Mouse (Mus musculus): ENCODE data around the gene Apom. TPM values are rescaled to one million over a fixed set of nuclear protein-coding genes. Genes with fewer than 3 reads are reported as not detected.

Gene Apom
- polyA plus RNA-seq, 1 experiment from 2014 or later = 853 TPM

GRCm38 (mm10) chr17:35106522-35106921 lies 25.3 kb downstream of the Apom start:
- no peak overlapping the region for H3K4me3 ChIP-seq (replicated peaks)
- peaks cover 20% of the 10 kb centered on the region for H3K36me3 ChIP-seq (replicated peaks)
- no peak overlapping the region for H3K4me2 ChIP-seq
- WGBS (ENCODE audit: insufficient replicate concordance) = 56% methylated on average over 3 of the region's 3 CpGs
- H3K9ac ChIP-seq = no peak overlapping the region
- ATAC-seq (ENCODE audit: insufficient read depth) = no peak
- H3K27me3 ChIP-seq = 0 out of 2 replicates have a peak, but pooled peaks cover 4% of the 10 kb centered on the region
- no peaks in the 10 kb centered on the region for H3K9me3 ChIP-seq (replicated peaks)
- no peak overlapping the region for H3K27ac ChIP-seq (replicated peaks)
- peaks cover 47% of the 10 kb centered on the region for H3K4me1 ChIP-seq (replicated peaks)

- no peak for ATAC-seq (ENCODE audit: insufficient read depth)
- H3K9me3 ChIP-seq (replicated peaks) = no peaks in the 10 kb centered on the region
- H3K9ac ChIP-seq = peak overlapping the region; percentile 2; the same call in 1 of the 2 replicates
- 0 out of 2 replicates have a peak, but pooled peaks cover 3% of the 10 kb centered on the region for H3K27me3 ChIP-seq
- H3K4me3 ChIP-seq (replicated peaks) = no peak overlapping the region
- H3K36me3 ChIP-seq (replicated peaks) = peaks cover 26% of the 10 kb centered on the region
- peaks cover 47% of the 10 kb centered on the region for H3K4me1 ChIP-seq (replicated peaks)
- H3K27ac ChIP-seq (replicated peaks) = peak overlapping the region; percentile 87
- peak overlapping the region; percentile 9; the same call in 1 of the 2 replicates for H3K4me2 ChIP-seq
- WGBS (ENCODE audit: insufficient replicate concordance) = 23% methylated on average over 13 of the region's 13 CpGs
Measured at GRCm38 (mm10) chr17:35105740-35106389, 26.0 kb downstream of the Apom start.

GRCm38 (mm10) chr17:35104754-35105153 lies 27.1 kb downstream of the Apom start:
- WGBS (ENCODE audit: insufficient replicate concordance) = 28% methylated on average over 6 of the region's 6 CpGs
- peak overlapping the region; percentile 49 for H3K4me2 ChIP-seq
- H3K9me3 ChIP-seq (replicated peaks) = no peaks in the 10 kb centered on the region
- peak overlapping the region; percentile 31 for H3K9ac ChIP-seq
- H3K27me3 ChIP-seq = no peaks in the 10 kb centered on the region
- 0 out of 2 replicates have a peak overlapping the region, but pooled peaks have one; percentile 1 for H3K4me3 ChIP-seq (replicated peaks)
- peak; percentile 86 for ATAC-seq (ENCODE audit: insufficient read depth)
- peaks cover 38% of the 10 kb centered on the region for H3K36me3 ChIP-seq (replicated peaks)
- peaks cover 57% of the 10 kb centered on the region for H3K4me1 ChIP-seq (replicated peaks)
- peak overlapping the region; percentile 87 for H3K27ac ChIP-seq (replicated peaks)

- peak overlapping the region; percentile 31; the same call in 1 of the 2 replicates for H3K9ac ChIP-seq
- H3K27ac ChIP-seq (replicated peaks) = peak overlapping the region; percentile 87
- no peaks in the 10 kb centered on the region for H3K9me3 ChIP-seq (replicated peaks)
- peaks cover 43% of the 10 kb centered on the region for H3K36me3 ChIP-seq (replicated peaks)
- H3K27me3 ChIP-seq = no peaks in the 10 kb centered on the region
- H3K4me1 ChIP-seq (replicated peaks) = peaks cover 57% of the 10 kb centered on the region
- 54% methylated on average over 7 of the region's 7 CpGs for WGBS (ENCODE audit: insufficient replicate concordance)
- no peak overlapping the region for H3K4me3 ChIP-seq (replicated peaks)
- no peak for ATAC-seq (ENCODE audit: insufficient read depth)
- peak overlapping the region; percentile 49 for H3K4me2 ChIP-seq
Measured at GRCm38 (mm10) chr17:35104079-35104478, 27.8 kb downstream of the Apom start.

GRCm38 (mm10) chr17:35103221-35103690 lies 28.6 kb downstream of the Apom start:
- Histone ChIP-seq H3K4me3 (replicated peaks) (no peak overlapping the region), H3K9me3 (replicated peaks) (no peaks in the 10 kb centered on the region), H3K4me2 (no peak overlapping the region), H3K36me3 (replicated peaks) (peaks cover 52% of the 10 kb centered on the region), H3K4me1 (replicated peaks) (peaks cover 57% of the 10 kb centered on the region), H3K9ac (no peak overlapping the region; the same call in 1 of the 2 replicates), H3K27ac (replicated peaks) (peak overlapping the region; percentile 87), H3K27me3 (no peaks in the 10 kb centered on the region)
- 51% methylated on average over 6 of the region's 6 CpGs for WGBS (ENCODE audit: insufficient replicate concordance)
- ATAC-seq (ENCODE audit: insufficient read depth) = no peak; the same call in 1 of the 2 replicates

- Histone ChIP-seq H3K36me3 (replicated peaks) (peaks cover 61% of the 10 kb centered on the region), H3K4me3 (replicated peaks) (no peak overlapping the region), H3K4me2 (no peak overlapping the region), H3K4me1 (replicated peaks) (peaks cover 57% of the 10 kb centered on the region), H3K27ac (replicated peaks) (peak overlapping the region; percentile 87; the same call in 1 of the 2 replicates), H3K27me3 (no peaks in the 10 kb centered on the region), H3K9ac (no peak overlapping the region), H3K9me3 (replicated peaks) (no peaks in the 10 kb centered on the region)
- 79% methylated on average over 8 of the region's 8 CpGs for WGBS (ENCODE audit: insufficient replicate concordance)
- no peak for ATAC-seq (ENCODE audit: insufficient read depth)
Measured at GRCm38 (mm10) chr17:35102299-35102698, 29.6 kb downstream of the Apom start.

GRCm38 (mm10) chr17:35101161-35101560 lies 30.7 kb downstream of the Apom start:
- Histone ChIP-seq H3K36me3 (replicated peaks) (peaks cover 73% of the 10 kb centered on the region), H3K4me1 (replicated peaks) (peaks cover 55% of the 10 kb centered on the region), H3K27me3 (no peaks in the 10 kb centered on the region), H3K27ac (replicated peaks) (no peak overlapping the region), H3K9me3 (replicated peaks) (no peaks in the 10 kb centered on the region), H3K4me3 (replicated peaks) (no peak overlapping the region), H3K4me2 (no peak overlapping the region), H3K9ac (no peak overlapping the region)
- 86% methylated on average over 11 of the region's 11 CpGs for WGBS (ENCODE audit: insufficient replicate concordance)
- no peak for ATAC-seq (ENCODE audit: insufficient read depth)

- H3K9ac ChIP-seq = no peak overlapping the region
- 71% methylated on average over 10 of the region's 10 CpGs for WGBS (ENCODE audit: insufficient replicate concordance)
- no peak overlapping the region for H3K4me2 ChIP-seq
- H3K27me3 ChIP-seq = no peaks in the 10 kb centered on the region
- no peak overlapping the region for H3K4me3 ChIP-seq (replicated peaks)
- no peak overlapping the region for H3K27ac ChIP-seq (replicated peaks)
- H3K4me1 ChIP-seq (replicated peaks) = peaks cover 46% of the 10 kb centered on the region
- peaks cover 81% of the 10 kb centered on the region for H3K36me3 ChIP-seq (replicated peaks)
- no peak for ATAC-seq (ENCODE audit: insufficient read depth)
- H3K9me3 ChIP-seq (replicated peaks) = no peaks in the 10 kb centered on the region
Measured at GRCm38 (mm10) chr17:35100196-35100765, 31.6 kb downstream of the Apom start.

- Histone ChIP-seq H3K27ac (replicated peaks) (no peak overlapping the region), H3K4me1 (replicated peaks) (peaks cover 26% of the 10 kb centered on the region), H3K27me3 (no peaks in the 10 kb centered on the region), H3K4me3 (replicated peaks) (no peak overlapping the region), H3K4me2 (no peak overlapping the region), H3K9ac (no peak overlapping the region), H3K36me3 (replicated peaks) (peaks cover 99% of the 10 kb centered on the region), H3K9me3 (replicated peaks) (no peaks in the 10 kb centered on the region)
- ATAC-seq (ENCODE audit: insufficient read depth) = no peak
- WGBS (ENCODE audit: insufficient replicate concordance) = 82% methylated on average over 12 of the region's 12 CpGs
Measured at GRCm38 (mm10) chr17:35097164-35097655, 34.6 kb downstream of the Apom start.

- Histone ChIP-seq H3K9me3 (replicated peaks) (no peaks in the 10 kb centered on the region), H3K4me2 (no peak overlapping the region), H3K4me3 (replicated peaks) (no peak overlapping the region), H3K9ac (no peak overlapping the region), H3K4me1 (replicated peaks) (peaks cover 23% of the 10 kb centered on the region), H3K27ac (replicated peaks) (no peak overlapping the region), H3K27me3 (no peaks in the 10 kb centered on the region), H3K36me3 (replicated peaks) (peaks cover 98% of the 10 kb centered on the region)
- WGBS (ENCODE audit: insufficient replicate concordance) = 87% methylated on average over 12 of the region's 12 CpGs
- ATAC-seq (ENCODE audit: insufficient read depth) = no peak
Measured at GRCm38 (mm10) chr17:35096597-35096996, 35.3 kb downstream of the Apom start.
